Mouse (Mus musculus) heart, postnatal 0 days (tissue): Measurements from ENCODE around the gene Inpp5f.

Experiments used
- CTCF ChIP-seq: IDR thresholded peaks from 2 replicates; pipeline ENCODE4 v1.5.1; 2016; ENCODE audit warnings: antibody characterized with exemption, control low read depth, low read depth
- EP300 ChIP-seq: IDR thresholded peaks from 2 replicates; pipeline ENCODE4 v1.6.1; 2016; ENCODE audit warnings: antibody characterized with exemption, low read depth

DNA sequence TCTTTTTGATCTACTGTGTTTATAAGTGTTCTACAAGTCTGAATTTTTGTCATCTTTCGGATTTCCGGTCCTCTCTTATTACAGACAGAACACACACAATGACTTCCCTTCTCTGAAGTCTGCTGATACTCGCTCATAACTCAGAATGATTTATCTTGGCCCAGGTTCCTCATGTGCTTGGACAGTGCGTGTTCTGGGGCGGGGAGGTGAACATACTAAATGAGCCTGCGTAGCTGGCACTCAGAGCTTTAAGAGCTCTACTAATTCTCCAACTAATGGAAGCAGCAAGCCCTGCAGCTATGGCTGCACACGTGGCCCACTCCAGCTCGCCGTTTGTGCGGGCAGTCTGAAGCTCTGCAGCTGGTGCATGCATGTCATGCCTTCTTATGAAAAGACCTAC, 117.6 kb downstream of the Inpp5f start:
- TF ChIP-seq CTCF (no peak), EP300 (no peak)
